Mouse (Mus musculus) E14TG2a.4 (cell line): ENCODE results near the gene Lman1l.

Experiments used
- CTCF ChIP-seq: conservative IDR thresholded peaks from 2 replicates; pipeline ENCODE4 v1.5.1; 2014; ENCODE audit warnings: low read length
- NANOG ChIP-seq: IDR thresholded peaks from 2 replicates; pipeline ENCODE4 v1.6.1; 2014; ENCODE audit warnings: borderline replicate concordance, low read length, mixed read lengths

DNA sequence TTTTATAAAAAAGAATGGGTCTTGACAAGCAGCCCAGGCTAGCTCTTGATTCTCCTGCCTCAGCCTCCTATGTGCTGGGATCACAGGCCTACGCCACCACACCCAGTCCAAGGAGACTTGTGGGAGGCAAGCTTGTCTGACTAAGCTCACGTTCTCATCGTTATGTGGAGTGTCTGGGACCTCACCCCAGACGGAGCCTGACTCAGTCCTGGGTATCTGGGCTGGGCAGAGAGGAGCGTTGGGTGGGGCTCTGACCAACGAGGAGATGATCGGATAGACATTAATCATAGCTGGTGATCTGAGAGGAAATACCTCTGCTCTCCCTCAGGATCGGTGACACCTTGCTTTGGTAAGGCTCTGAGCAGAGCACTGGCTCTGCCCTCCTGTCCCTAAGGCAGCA, 1.7 kb downstream of the Lman1l start:
- TF ChIP-seq CTCF (no peak), NANOG (no peak)
